Mouse (Mus musculus) natural killer cell, adult 2 months (primary cell): ENCODE measurements around the gene Ctbs.

Experiments used
- DNase-seq, 2 experiments: peaks; one replicate each; pipeline ENCODE4 v3.0.0; 2022; ENCODE audit warnings: low spot score in 2 of 2

Gene Ctbs

GRCm38 (mm10) chr3:146498989-146499388 lies 49.4 kb downstream of the Ctbs start:
- DNase-seq = no peak

- peak; percentile 78 to 86 for DNase-seq
Measured at GRCm38 (mm10) chr3:146499431-146500002, 49.9 kb downstream of the Ctbs start, which contains the start of the genes Spata1 and Gng5. TSS of gene Spata1 (minus strand) at chr3:146499753. TSS of gene Gng5 (plus strand) at chr3:146499807.

- peak; percentile 71 to 73 for DNase-seq
Measured at GRCm38 (mm10) chr3:146500003-146500809, 50.6 kb downstream of the Ctbs start.

DNA sequence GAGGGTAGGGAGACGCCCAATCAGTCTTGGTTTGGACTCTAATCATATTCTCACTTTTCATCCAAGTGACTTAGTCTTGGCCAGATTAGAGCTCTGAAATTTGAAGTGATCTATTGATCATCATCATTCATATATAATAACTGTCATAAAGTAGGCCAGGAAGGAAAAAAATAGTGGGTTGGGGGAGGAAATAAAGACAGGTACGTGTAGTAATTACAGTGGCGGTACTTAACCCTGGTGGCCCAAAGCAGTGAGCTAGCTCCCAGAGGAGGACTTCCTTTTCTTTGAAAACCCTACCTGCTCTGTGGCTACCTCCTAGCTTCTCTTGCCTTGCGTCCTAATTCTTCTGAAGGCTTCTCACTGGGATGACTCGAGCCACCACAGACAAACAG lies 51.2 kb downstream of the Ctbs start:
- DNase-seq = no peak

DNA sequence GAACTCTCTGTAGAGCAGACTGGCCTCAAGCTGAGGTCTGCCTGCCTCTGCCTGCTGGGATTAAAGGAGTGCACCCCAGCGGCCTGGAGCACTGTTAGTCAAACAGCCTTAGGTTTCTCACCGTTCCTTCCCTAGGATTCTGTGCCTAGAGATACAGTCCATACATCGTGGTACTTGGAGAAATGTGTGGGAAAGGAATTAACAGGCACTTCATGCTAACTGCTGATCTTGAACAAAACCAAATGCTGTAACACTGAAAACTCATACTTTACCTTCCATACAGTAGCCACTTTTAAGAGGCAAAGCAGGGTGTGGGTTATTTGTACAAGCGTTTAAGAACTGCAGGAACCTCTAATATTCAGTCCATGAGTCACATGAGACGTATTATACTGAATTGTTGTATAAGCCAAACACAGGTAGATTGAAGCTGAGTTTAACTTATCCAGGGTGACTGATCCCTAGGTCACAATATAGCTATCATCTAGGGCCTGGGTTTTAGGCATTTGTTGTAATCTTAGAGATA lies 52.1 kb downstream of the Ctbs start:
- DNase-seq = no peak

DNA sequence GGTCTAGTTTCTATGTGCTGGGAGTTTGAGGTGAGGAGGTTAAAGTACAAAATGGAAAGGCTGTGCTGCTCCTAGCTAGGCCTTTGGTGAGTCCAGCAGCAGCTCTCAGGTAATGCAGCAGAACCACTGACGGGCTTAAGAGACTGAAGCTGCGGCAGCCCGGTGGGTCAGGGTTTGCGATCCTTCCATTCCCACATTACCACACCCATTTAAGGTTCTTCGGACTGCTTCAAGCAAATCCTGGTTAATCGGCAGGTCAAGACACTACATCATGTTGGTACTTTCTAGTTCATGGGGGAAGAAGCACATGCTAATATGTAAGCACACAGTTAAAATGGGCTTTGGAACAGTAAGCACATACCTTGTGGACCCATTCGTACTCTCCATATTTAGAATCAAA lies 57.1 kb downstream of the Ctbs start:
- no peak for DNase-seq
